In genomic region chr17:61960837-61961236, GRCm38 (mm10) we compare ENCODE assay signal across 12 mouse cellular contexts.
DNase-seq lines count a peak whose midpoint lies in the region; ATAC-seq and TF ChIP-seq lines count a peak whose summit lies in the region.
"Had no signal": no experiment of that assay in that cellular context is flagged by ENCODE, and none has a peak within 500 bp of the region (broad histone marks: within the 10 kb centered on the region; RNA-seq: fewer than 3 reads in every experiment).

No protein-coding gene starts in this region.

- TF ChIP-seq EP300 in lung, postnatal 0 days (IDR thresholded peaks at IDR 0.05), result no peak
- peak; percentile 51 for TF ChIP-seq EP300 in liver, postnatal 0 days (IDR thresholded peaks at IDR 0.05; ENCODE audit: low read depth)

- no peak overlapping the region for H3K4me3 ChIP-seq in forebrain, postnatal 0 days (ENCODE audit: low read depth, low read length)
- no peak overlapping the region for H3K4me3 ChIP-seq in forebrain, embryonic 10.5 days
- H3K4me3 ChIP-seq in lung, embryonic 14.5 days (ENCODE audit: low read depth, low read length), result no peak overlapping the region
- no peak overlapping the region for H3K4me3 ChIP-seq in lung, postnatal 0 days (ENCODE audit: low read depth, low read length)
- H3K4me3 ChIP-seq in liver, postnatal 0 days (ENCODE audit: low read depth, low read length), result no peak overlapping the region
- H3K4me3 ChIP-seq: forebrain, embryonic 15.5 days; midbrain, embryonic 12.5 days had no signal

- H3K4me2 ChIP-seq in forebrain, postnatal 0 days (ENCODE audit: low read depth), result no peak overlapping the region
- H3K4me2 ChIP-seq in lung, embryonic 14.5 days, result no peak overlapping the region
- H3K4me2 ChIP-seq in lung, postnatal 0 days (replicated peaks; ENCODE audit: low read depth, low read length), result no peak overlapping the region
- no peak overlapping the region for H3K4me2 ChIP-seq in liver, postnatal 0 days (ENCODE audit: low read depth, low read length)
- H3K4me2 ChIP-seq: forebrain, embryonic 15.5 days; midbrain, embryonic 12.5 days had no signal

- 31% methylated on average over 5 of the region's 5 CpGs for WGBS in forebrain, postnatal 0 days
- whole genome bisulfite sequencing in forebrain, embryonic 10.5 days, result 77% methylated on average over 5 of the region's 5 CpGs
- 20% methylated on average over 5 of the region's 5 CpGs for WGBS in lung, embryonic 14.5 days
- 15% methylated on average over 5 of the region's 5 CpGs for WGBS in lung, postnatal 0 days
- WGBS in liver, postnatal 0 days (ENCODE audit: insufficient replicate concordance), result 41% methylated on average over 5 of the region's 5 CpGs

- no peaks in the 10 kb centered on the region for H3K4me1 ChIP-seq in forebrain, postnatal 0 days (ENCODE audit: insufficient read depth)
- no peaks in the 10 kb centered on the region for H3K4me1 ChIP-seq in forebrain, embryonic 10.5 days
- H3K4me1 ChIP-seq in lung, embryonic 14.5 days (ENCODE audit: insufficient read depth), result no peaks in the 10 kb centered on the region
- H3K4me1 ChIP-seq in lung, postnatal 0 days (ENCODE audit: insufficient read depth, low read depth, low read length), result no peaks in the 10 kb centered on the region
- H3K4me1 ChIP-seq in liver, postnatal 0 days (ENCODE audit: insufficient read depth), result no peaks in the 10 kb centered on the region
- H3K4me1 ChIP-seq: forebrain, embryonic 15.5 days; midbrain, embryonic 12.5 days had no signal

- no peaks in the 10 kb centered on the region for H3K9me3 ChIP-seq in forebrain, postnatal 0 days (ENCODE audit: low read length)
- no peaks in the 10 kb centered on the region for H3K9me3 ChIP-seq in forebrain, embryonic 10.5 days
- no peaks in the 10 kb centered on the region for H3K9me3 ChIP-seq in lung, embryonic 14.5 days (ENCODE audit: low read depth, low read length)
- H3K9me3 ChIP-seq in lung, postnatal 0 days (ENCODE audit: low read length), result no peaks in the 10 kb centered on the region
- no peaks in the 10 kb centered on the region for H3K9me3 ChIP-seq in liver, postnatal 0 days (ENCODE audit: low read length)
- H3K9me3 ChIP-seq: forebrain, embryonic 15.5 days; midbrain, embryonic 12.5 days had no signal

- ATAC-seq in forebrain, postnatal 0 days, result no peak
- no peak for ATAC-seq in lung, embryonic 14.5 days (ENCODE audit: insufficient read depth)
- no peak for ATAC-seq in lung, postnatal 0 days
- no peak for ATAC-seq in liver, postnatal 0 days
- ATAC-seq: forebrain, embryonic 15.5 days had no signal

- no peak overlapping the region for H3K27ac ChIP-seq in forebrain, postnatal 0 days (ENCODE audit: low read depth, low read length)
- no peak overlapping the region for H3K27ac ChIP-seq in forebrain, embryonic 10.5 days
- H3K27ac ChIP-seq in lung, embryonic 14.5 days (ENCODE audit: low read depth), result no peak overlapping the region
- H3K27ac ChIP-seq in lung, postnatal 0 days (ENCODE audit: low read length), result no peak overlapping the region
- no peak overlapping the region for H3K27ac ChIP-seq in liver, postnatal 0 days (ENCODE audit: low read depth)
- H3K27ac ChIP-seq: forebrain, embryonic 15.5 days; midbrain, embryonic 12.5 days had no signal

- H3K9ac ChIP-seq in forebrain, postnatal 0 days, result no peak overlapping the region
- no peak overlapping the region for H3K9ac ChIP-seq in lung, embryonic 14.5 days
- H3K9ac ChIP-seq in lung, postnatal 0 days (replicated peaks; ENCODE audit: low read depth), result no peak overlapping the region
- H3K9ac ChIP-seq in liver, postnatal 0 days (replicated peaks), result no peak overlapping the region
- H3K9ac ChIP-seq: forebrain, embryonic 15.5 days; midbrain, embryonic 12.5 days had no signal

- no peaks in the 10 kb centered on the region for H3K27me3 ChIP-seq in forebrain, postnatal 0 days (ENCODE audit: insufficient read depth, low read length)
- H3K27me3 ChIP-seq in forebrain, embryonic 10.5 days (ENCODE audit: poor library complexity, severe bottlenecking), result no peaks in the 10 kb centered on the region
- no peaks in the 10 kb centered on the region for H3K27me3 ChIP-seq in lung, embryonic 14.5 days (ENCODE audit: insufficient read depth, low read length)
- no peaks in the 10 kb centered on the region for H3K27me3 ChIP-seq in lung, postnatal 0 days (replicated peaks; ENCODE audit: insufficient read depth, low read length)
- H3K27me3 ChIP-seq in liver, postnatal 0 days (ENCODE audit: insufficient read depth, low read length), result no peaks in the 10 kb centered on the region
- H3K27me3 ChIP-seq: forebrain, embryonic 15.5 days; midbrain, embryonic 12.5 days had no signal

- no peak for TF ChIP-seq CTCF in forebrain, postnatal 0 days (IDR thresholded peaks at IDR 0.05; ENCODE audit: low read depth)
- TF ChIP-seq CTCF in lung, embryonic 14.5 days (IDR thresholded peaks at IDR 0.05; ENCODE audit: low read depth), result no peak
- TF ChIP-seq CTCF in lung, postnatal 0 days (IDR thresholded peaks at IDR 0.05), result no peak
- TF ChIP-seq CTCF in liver, postnatal 0 days (IDR thresholded peaks at IDR 0.05; ENCODE audit: low read depth), result no peak

- no peaks in the 10 kb centered on the region for H3K36me3 ChIP-seq in forebrain, postnatal 0 days (ENCODE audit: insufficient read depth)
- H3K36me3 ChIP-seq in forebrain, embryonic 10.5 days (replicated peaks), result no peaks in the 10 kb centered on the region
- no peaks in the 10 kb centered on the region for H3K36me3 ChIP-seq in lung, embryonic 14.5 days (ENCODE audit: insufficient read depth)
- no peaks in the 10 kb centered on the region for H3K36me3 ChIP-seq in lung, postnatal 0 days (ENCODE audit: insufficient read depth, low read length)
- no peaks in the 10 kb centered on the region for H3K36me3 ChIP-seq in liver, postnatal 0 days (replicated peaks; ENCODE audit: insufficient read depth, low read length)
- H3K36me3 ChIP-seq: forebrain, embryonic 15.5 days; midbrain, embryonic 12.5 days had no signal

- DNase-seq in forebrain, postnatal 0 days, result peak; percentile 24
- DNase-seq in forebrain, embryonic 10.5 days (ENCODE audit: extremely low spot score, low spot score), result no peak
- peak; percentile 60 for DNase-seq in lung, embryonic 14.5 days
- no peak for DNase-seq in lung, postnatal 0 days (ENCODE audit: low spot score)
- DNase-seq in NIH3T3 (ENCODE audit: low read depth), result peak; percentile 3
- peak; percentile 15 for DNase-seq in liver, postnatal 0 days
- no peak for DNase-seq in testis, postnatal 14 days (ENCODE audit: low spot score)
- no peak for DNase-seq in layer of hippocampus, postnatal 36 days
- DNase-seq: kidney, adult 9 months; lung, adult 2 months had no signal

Comparison
In these comparisons a context has a peak if more than half of its experiments do, and no peak if none do; other contexts are left out.
1. DNase-seq: peak in forebrain, postnatal 0 days (single experiment), lung, embryonic 14.5 days (single experiment), NIH3T3 (single experiment) and liver, postnatal 0 days (single experiment); none in forebrain, embryonic 10.5 days (single experiment), lung, postnatal 0 days (single experiment), testis, postnatal 14 days (single experiment) and layer of hippocampus, postnatal 36 days (0 of 2).